8 mouse cellular contexts compared by ENCODE assay signal in genomic region chr4:124751300-124752250, GRCm38 (mm10). TPM values are rescaled to one million over a fixed set of nuclear protein-coding genes. Genes with fewer than 3 reads are reported as not detected.
A peak's percentile ranks its signal among the peaks of the same experiment; 100 is the strongest.
DNase-seq lines count a peak whose midpoint lies in the region; ATAC-seq and TF ChIP-seq lines count a peak whose summit lies in the region.

No protein-coding gene starts in this region.

- H3K4me3 ChIP-seq in hindbrain, embryonic 10.5 days: peak overlapping the region; percentile 89
- peak overlapping the region; percentile 82 for H3K4me3 ChIP-seq in lung, postnatal 0 days (ENCODE audit: low read depth, low read length)

- H3K9me3 ChIP-seq in hindbrain, embryonic 10.5 days: no peaks in the 10 kb centered on the region
- no peaks in the 10 kb centered on the region for H3K9me3 ChIP-seq in lung, postnatal 0 days (ENCODE audit: low read length)

- WGBS in hindbrain, embryonic 10.5 days: under 1% methylated on average over 75 of the region's 75 CpGs
- WGBS in lung, postnatal 0 days: under 1% methylated on average over 68 of the region's 75 CpGs

- TF ChIP-seq CTCF in lung, postnatal 0 days (IDR thresholded peaks at IDR 0.05): peak; percentile 19; the same call in 1 of the 2 replicates

- H3K27me3 ChIP-seq in hindbrain, embryonic 10.5 days (ENCODE audit: insufficient read depth, poor library complexity, severe bottlenecking): peaks cover 22% of the 10 kb centered on the region
- H3K27me3 ChIP-seq in lung, postnatal 0 days (replicated peaks; ENCODE audit: insufficient read depth, low read length): no peaks in the 10 kb centered on the region

- peak; percentile 92 for DNase-seq in MEL-GATA-1-ER (ENCODE audit: extremely low read depth, low read depth)
- peak; percentile 99 for DNase-seq in cerebellum, adult 8-10 months
- peak; percentile 97 for DNase-seq in hindbrain, embryonic 10.5 days (ENCODE audit: low spot score)
- peak; percentile 97 for DNase-seq in layer of hippocampus, adult 9-11 months
- DNase-seq in lung, postnatal 0 days (ENCODE audit: low spot score): peak; percentile 98
- peak; percentile 97 for DNase-seq in ovary, postnatal 14 days (ENCODE audit: low spot score)
- peak; percentile 98 for DNase-seq in thymus, postnatal 14 days

- H3K36me3 ChIP-seq in hindbrain, embryonic 10.5 days: no peaks in the 10 kb centered on the region
- no peaks in the 10 kb centered on the region for H3K36me3 ChIP-seq in lung, postnatal 0 days (ENCODE audit: insufficient read depth, low read length)

- TF ChIP-seq EP300 in lung, postnatal 0 days (IDR thresholded peaks at IDR 0.05): no peak

- peak; percentile 99 for ATAC-seq in frontal cortex, adult (ENCODE audit: low TSS enrichment)
- ATAC-seq in lung, postnatal 0 days: peak; percentile 98

- peaks cover 26% of the 10 kb centered on the region for H3K4me1 ChIP-seq in hindbrain, embryonic 10.5 days (replicated peaks)
- peaks cover 8% of the 10 kb centered on the region for H3K4me1 ChIP-seq in lung, postnatal 0 days (ENCODE audit: insufficient read depth, low read depth, low read length)

- H3K27ac ChIP-seq in hindbrain, embryonic 10.5 days: peak overlapping the region; percentile 85
- H3K27ac ChIP-seq in lung, postnatal 0 days (ENCODE audit: low read length): peak overlapping the region; percentile 94

- H3K4me2 ChIP-seq in lung, postnatal 0 days (replicated peaks; ENCODE audit: low read depth, low read length): peak overlapping the region; percentile 92

- peak overlapping the region; percentile 78 for H3K9ac ChIP-seq in lung, postnatal 0 days (replicated peaks; ENCODE audit: low read depth)

RNA-seq across cellular contexts. Expression of gene Inpp5b, which starts 9.9 kb away (rescaled TPM):
- 24.2 and 26.8 TPM in 2 replicates for polyA plus RNA-seq in hindbrain, embryonic 10.5 days (2016; fragmentation: Nextera tagmentation; extraction: Ambion mirVana)
- 59.6 and 62.9 TPM in 2 replicates for polyA plus RNA-seq in lung, postnatal 0 days (2015; fragmentation: Nextera tagmentation; extraction: Ambion mirVana)

RNA-seq across cellular contexts. Expression of gene Sf3a3, which starts 37.0 kb away (rescaled TPM):
- 221 and 243 TPM in 2 replicates for polyA plus RNA-seq in hindbrain, embryonic 10.5 days (2016; fragmentation: Nextera tagmentation; extraction: Ambion mirVana)
- 49.1 and 57.1 TPM in 2 replicates for polyA plus RNA-seq in lung, postnatal 0 days (2015; fragmentation: Nextera tagmentation; extraction: Ambion mirVana)

RNA-seq across cellular contexts. Expression of gene Mtf1, which starts 50.3 kb away (rescaled TPM):
- 19.0 and 20.4 TPM in 2 replicates for polyA plus RNA-seq in hindbrain, embryonic 10.5 days (2016; fragmentation: Nextera tagmentation; extraction: Ambion mirVana)
- 9.3 and 10.8 TPM in 2 replicates for polyA plus RNA-seq in lung, postnatal 0 days (2015; fragmentation: Nextera tagmentation; extraction: Ambion mirVana)

RNA-seq across cellular contexts. Expression of gene Fhl3, which starts 51.1 kb away (rescaled TPM):
- 4.0 and 5.7 TPM in 2 replicates for polyA plus RNA-seq in hindbrain, embryonic 10.5 days (2016; fragmentation: Nextera tagmentation; extraction: Ambion mirVana)
- polyA plus RNA-seq in lung, postnatal 0 days (2015; fragmentation: Nextera tagmentation; extraction: Ambion mirVana): 5.2 and 5.8 TPM in 2 replicates

RNA-seq across cellular contexts. Expression of gene Utp11, which starts 58.2 kb away (rescaled TPM):
- 62.8 and 62.9 TPM in 2 replicates for polyA plus RNA-seq in hindbrain, embryonic 10.5 days (2016; fragmentation: Nextera tagmentation; extraction: Ambion mirVana)
- 37.4 and 48.8 TPM in 2 replicates for polyA plus RNA-seq in lung, postnatal 0 days (2015; fragmentation: Nextera tagmentation; extraction: Ambion mirVana)

Comparison
In these comparisons a context has a peak if more than half of its experiments do, and no peak if none do; other contexts are left out.
1. Peak in every context shown above with its lines: DNase-seq, ATAC-seq, H3K4me3 ChIP-seq and H3K27ac ChIP-seq.